Mouse (Mus musculus) liver, embryonic 13.5 days (tissue): ENCODE measurements around the gene Ms4a10. TPM values are rescaled to one million over a fixed set of nuclear protein-coding genes. Genes with fewer than 3 reads are reported as not detected.

Experiments used
- ATAC-seq: fragments of 200-750 bp; cut with Nextera tagmentation; 2 replicates; pipeline ENCODE4 v1.8.0; 2017; ENCODE audit warnings: low read depth, mild to moderate bottlenecking, moderate number of reproducible peaks, moderate library complexity
- DNase-seq: peaks from one replicate; pipeline ENCODE4 v3.0.0; 2022
- H3K27ac ChIP-seq: fragments of 300-500 bp; sonication (generic); 2 replicates; pipeline ENCODE4 v1.5.1; 2015; ENCODE audit warnings: moderate library complexity, mild to moderate bottlenecking, inconsistent platforms
- H3K27me3 ChIP-seq: fragments of 300-500 bp; sonication (generic); 2 replicates; pipeline ENCODE4 v1.6.1; 2015; ENCODE audit warnings: mild to moderate bottlenecking, inconsistent platforms
- H3K36me3 ChIP-seq: fragments of 300-500 bp; sonication (generic); 2 replicates; pipeline ENCODE4 v1.6.1; 2015; ENCODE audit warnings: mild to moderate bottlenecking, inconsistent platforms
- H3K4me1 ChIP-seq: fragments of 300-500 bp; sonication (generic); replicated peaks from 2 replicates; pipeline ENCODE4 v1.6.1; 2015; ENCODE audit warnings: inconsistent platforms
- H3K4me2 ChIP-seq: fragments of 300-500 bp; sonication (generic); 2 replicates; pipeline ENCODE4 v1.6.1; 2015; ENCODE audit warnings: inconsistent platforms, mild to moderate bottlenecking, moderate library complexity
- H3K4me3 ChIP-seq: fragments of 300-500 bp; sonication (generic); replicated peaks from 2 replicates; pipeline ENCODE4 v1.5.1; 2015; ENCODE audit warnings: mild to moderate bottlenecking, inconsistent platforms
- H3K9ac ChIP-seq: fragments of 300-500 bp; sonication (generic); 2 replicates; pipeline ENCODE4 v1.6.1; 2015; ENCODE audit warnings: mild to moderate bottlenecking, inconsistent platforms
- H3K9me3 ChIP-seq: fragments of 300-500 bp; sonication (generic); replicated peaks from 2 replicates; pipeline ENCODE4 v1.6.1; 2016; ENCODE audit warnings: inconsistent platforms
- WGBS: fragments of 180-500 bp; shearing (Covaris S2); methylation state at CpG from one replicate; pipeline ENCODE4 v1.1.7; 2015; ENCODE audit not compliant: insufficient replicate concordance; 5-methylcytosine and 5-hydroxymethylcytosine counted together
- polyA plus RNA-seq: library from polyadenylated mRNA; unstranded; fragments of >200 nt; fragmentation: Nextera tagmentation; extraction: Ambion mirVana; gene quantifications from 2 replicates; pipeline ENCODE4 v1.2.1, GENCODE M21; 2015

Ms4a10 gene
- polyA plus RNA-seq, 1 experiment from 2014 or later: not detected

DNA sequence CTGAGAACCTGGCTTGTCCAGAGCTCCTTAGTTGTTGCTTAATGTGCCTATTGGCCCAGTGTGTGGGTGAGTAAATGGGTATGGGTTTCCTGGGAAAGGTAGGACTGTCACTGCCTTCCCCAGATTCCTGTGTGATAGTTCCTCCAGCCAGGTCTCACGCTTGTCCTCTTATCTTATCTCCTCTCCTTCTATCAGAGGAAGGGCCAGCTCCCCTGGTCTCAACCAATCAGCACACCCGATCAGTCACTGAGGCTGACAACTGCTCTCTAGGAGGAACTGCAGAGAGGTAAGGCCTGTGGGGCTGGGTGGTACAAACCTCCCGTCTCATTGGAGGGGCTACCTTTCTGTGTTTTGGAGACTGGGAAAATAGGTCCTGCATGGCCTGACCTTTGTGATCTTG, 35.7 kb downstream of the Ms4a10 start:
- H3K4me2 ChIP-seq: no peak overlapping the region
- H3K9me3 ChIP-seq: no peaks in the 10 kb centered on the region
- H3K9ac ChIP-seq: no peak overlapping the region
- no peak overlapping the region for H3K4me3 ChIP-seq
- peaks cover 22% of the 10 kb centered on the region for H3K36me3 ChIP-seq
- H3K27me3 ChIP-seq: no peaks in the 10 kb centered on the region
- ATAC-seq (no peak), DNase-seq (no peak)
- H3K27ac ChIP-seq: no peak overlapping the region
- 11% methylated on average over 3 of the region's 3 CpGs for WGBS
- peaks cover 39% of the 10 kb centered on the region for H3K4me1 ChIP-seq

DNA sequence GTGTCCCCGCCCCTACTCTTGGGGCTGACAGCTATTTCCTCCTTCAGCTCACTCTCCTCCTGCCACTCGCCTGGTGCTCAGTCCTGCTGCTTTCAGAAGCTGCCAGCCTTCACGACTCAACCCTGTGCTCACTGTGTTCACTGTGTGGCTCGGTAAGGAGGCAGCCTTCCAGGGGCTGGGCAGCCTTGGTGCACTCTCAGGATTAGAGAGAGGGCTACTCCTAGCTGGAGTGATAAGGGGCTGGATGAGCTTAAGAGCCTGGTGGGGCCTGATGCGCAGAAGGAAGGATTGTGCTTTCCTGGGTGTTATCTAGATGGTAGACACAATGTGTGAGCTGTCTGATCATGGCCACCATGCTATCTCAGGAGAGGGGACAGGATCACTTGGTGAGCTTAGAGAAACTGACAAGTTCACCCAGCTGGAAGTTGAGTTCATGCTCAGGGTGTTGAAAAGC, 37.3 kb downstream of the Ms4a10 start, which contains the start of gene Ptgdr2:
TSS of gene Ptgdr2 (plus strand) at position 51 of the 454 bp plus-strand sequence.
- peaks cover 6% of the 10 kb centered on the region for H3K36me3 ChIP-seq
- H3K4me3 ChIP-seq: no peak within 1 kb of the TSS
- H3K27me3 ChIP-seq: no peaks in the 10 kb centered on the region
- ATAC-seq: peak; percentile 87
- H3K9ac ChIP-seq: peak within 1 kb of the TSS; percentile 34; the same call in 1 of the 2 replicates
- DNase-seq: peak; percentile 45
- H3K9me3 ChIP-seq: no peaks in the 10 kb centered on the region
- H3K4me2 ChIP-seq: peak within 1 kb of the TSS; percentile 34
- 8% methylated on average over 5 of the region's 5 CpGs for WGBS
- H3K4me1 ChIP-seq: peaks cover 39% of the 10 kb centered on the region
- H3K27ac ChIP-seq: peak within 1 kb of the TSS; percentile 17; the same call in 1 of the 2 replicates

GRCm38 (mm10) chr19:10936077-10936476, 38.4 kb downstream of the Ms4a10 start:
- Histone ChIP-seq H3K27me3 (no peaks in the 10 kb centered on the region), H3K4me3 (no peak overlapping the region), H3K27ac (no peak overlapping the region), H3K36me3 (no peaks in the 10 kb centered on the region), H3K4me1 (peaks cover 38% of the 10 kb centered on the region), H3K9ac (no peak overlapping the region), H3K4me2 (no peak overlapping the region), H3K9me3 (no peaks in the 10 kb centered on the region)
- ATAC-seq: no peak
- 78% methylated on average over 5 of the region's 5 CpGs for WGBS
- no peak for DNase-seq

- Histone ChIP-seq H3K27ac (no peak overlapping the region), H3K9ac (no peak overlapping the region), H3K4me3 (no peak overlapping the region), H3K4me2 (no peak overlapping the region), H3K36me3 (no peaks in the 10 kb centered on the region), H3K27me3 (no peaks in the 10 kb centered on the region), H3K4me1 (peaks cover 27% of the 10 kb centered on the region), H3K9me3 (no peaks in the 10 kb centered on the region)
- DNase-seq: no peak
- ATAC-seq: no peak
- WGBS: 44% methylated on average over 5 of the region's 5 CpGs
Measured at GRCm38 (mm10) chr19:10935029-10935428, 39.4 kb downstream of the Ms4a10 start.

- Histone ChIP-seq H3K27me3 (no peaks in the 10 kb centered on the region), H3K27ac (no peak overlapping the region), H3K4me1 (no peaks in the 10 kb centered on the region), H3K36me3 (no peaks in the 10 kb centered on the region), H3K4me3 (no peak overlapping the region), H3K9ac (no peak overlapping the region), H3K4me2 (no peak overlapping the region), H3K9me3 (no peaks in the 10 kb centered on the region)
- no peak for DNase-seq
- no peak for ATAC-seq
- WGBS: 44% methylated on average over 2 of the region's 2 CpGs
Measured at GRCm38 (mm10) chr19:10930641-10931040, 43.8 kb downstream of the Ms4a10 start.

DNA sequence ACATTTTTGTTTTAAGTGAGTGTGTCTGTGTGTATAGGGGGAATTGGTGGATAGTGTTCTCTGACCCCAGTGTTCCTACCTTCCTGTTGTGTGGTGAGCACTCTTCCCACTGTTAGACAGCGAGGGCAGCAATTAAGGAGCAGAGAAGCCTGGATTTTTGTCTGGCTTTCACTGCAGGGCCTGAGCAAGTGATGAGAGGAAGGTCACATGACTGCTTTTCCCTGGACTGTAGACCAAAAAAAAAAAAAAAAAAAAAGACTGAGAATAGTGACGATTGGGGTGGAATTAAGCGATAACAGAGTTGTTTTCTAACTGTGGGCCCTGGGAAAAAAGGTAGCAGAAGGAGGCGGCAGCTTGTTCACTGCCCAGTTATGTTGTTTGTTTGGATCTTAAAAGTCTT, 47.8 kb downstream of the Ms4a10 start:
- Histone ChIP-seq H3K27me3 (no peaks in the 10 kb centered on the region), H3K9me3 (no peaks in the 10 kb centered on the region), H3K9ac (no peak overlapping the region), H3K27ac (no peak overlapping the region), H3K4me3 (no peak overlapping the region), H3K4me2 (no peak overlapping the region), H3K36me3 (no peaks in the 10 kb centered on the region), H3K4me1 (no peaks in the 10 kb centered on the region)
- no peak for DNase-seq
- WGBS: 55% methylated on average over 4 of the region's 4 CpGs
- no peak for ATAC-seq

DNA sequence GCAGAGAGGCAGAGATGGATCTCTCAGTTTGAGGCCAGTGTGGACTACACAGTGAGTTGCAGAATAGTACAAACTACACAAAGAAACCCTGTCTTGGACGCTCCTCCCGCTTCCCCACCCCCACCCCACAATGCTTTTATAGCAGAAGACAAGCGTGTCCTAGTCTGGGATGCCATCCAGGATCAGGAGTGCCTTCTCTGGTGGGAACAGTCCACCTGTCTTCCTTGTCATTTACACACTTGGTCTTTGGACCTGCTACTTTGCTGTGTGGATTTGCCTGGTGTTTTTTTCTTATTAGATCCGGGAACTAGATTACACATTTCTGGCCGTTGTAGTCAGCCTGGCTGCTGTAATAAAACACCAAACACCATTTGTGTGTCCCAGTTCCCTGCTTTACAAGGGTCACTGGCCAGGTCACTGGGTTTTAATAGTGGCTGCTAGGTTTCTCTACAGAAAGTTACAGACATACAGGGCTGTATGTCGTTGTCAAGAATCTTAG, 48.3 kb downstream of the Ms4a10 start:
- ATAC-seq: no peak
- no peak overlapping the region for H3K4me3 ChIP-seq
- H3K9me3 ChIP-seq: no peaks in the 10 kb centered on the region
- WGBS: 60% methylated on average over 6 of the region's 6 CpGs
- DNase-seq: no peak
- H3K27ac ChIP-seq: no peak overlapping the region
- no peaks in the 10 kb centered on the region for H3K27me3 ChIP-seq
- no peak overlapping the region for H3K9ac ChIP-seq
- H3K4me2 ChIP-seq: no peak overlapping the region
- no peaks in the 10 kb centered on the region for H3K4me1 ChIP-seq
- no peaks in the 10 kb centered on the region for H3K36me3 ChIP-seq

GRCm38 (mm10) chr19:10924220-10924619, 50.2 kb downstream of the Ms4a10 start:
- H3K36me3 ChIP-seq: no peaks in the 10 kb centered on the region
- no peak overlapping the region for H3K4me3 ChIP-seq
- H3K27me3 ChIP-seq: no peaks in the 10 kb centered on the region
- H3K9ac ChIP-seq: no peak overlapping the region
- H3K27ac ChIP-seq: no peak overlapping the region
- DNase-seq: no peak
- 46% methylated on average over 4 of the region's 4 CpGs for WGBS
- no peaks in the 10 kb centered on the region for H3K9me3 ChIP-seq
- H3K4me2 ChIP-seq: no peak overlapping the region
- no peak for ATAC-seq
- no peaks in the 10 kb centered on the region for H3K4me1 ChIP-seq

DNA sequence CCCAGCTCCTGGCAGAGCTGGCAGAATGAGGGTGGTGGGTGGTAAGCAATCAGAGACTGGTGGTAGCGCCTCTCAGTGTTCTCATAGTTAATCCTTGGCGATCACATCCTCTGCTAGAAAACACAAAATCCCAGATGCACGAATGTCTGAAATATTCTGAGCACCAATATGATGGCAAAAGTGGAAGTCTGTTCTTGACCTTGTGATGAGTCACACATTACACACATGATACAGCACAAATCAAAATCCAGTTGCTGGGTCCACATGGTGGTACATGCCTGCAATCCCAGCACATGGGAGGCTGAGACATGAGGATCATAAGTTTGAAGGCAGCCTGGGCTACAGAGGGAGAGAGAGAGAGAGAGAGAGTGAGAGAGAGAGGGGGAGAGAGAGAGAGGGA, 53.4 kb downstream of the Ms4a10 start:
- DNase-seq (no peak), ATAC-seq (no peak)
- H3K4me3 ChIP-seq: no peak overlapping the region
- H3K9ac ChIP-seq: no peak overlapping the region
- H3K9me3 ChIP-seq: no peaks in the 10 kb centered on the region
- no peak overlapping the region for H3K4me2 ChIP-seq
- no peaks in the 10 kb centered on the region for H3K36me3 ChIP-seq
- no peaks in the 10 kb centered on the region for H3K27me3 ChIP-seq
- H3K27ac ChIP-seq: no peak overlapping the region
- H3K4me1 ChIP-seq: peaks cover 5% of the 10 kb centered on the region
- WGBS: 54% methylated on average over 3 of the region's 3 CpGs

DNA sequence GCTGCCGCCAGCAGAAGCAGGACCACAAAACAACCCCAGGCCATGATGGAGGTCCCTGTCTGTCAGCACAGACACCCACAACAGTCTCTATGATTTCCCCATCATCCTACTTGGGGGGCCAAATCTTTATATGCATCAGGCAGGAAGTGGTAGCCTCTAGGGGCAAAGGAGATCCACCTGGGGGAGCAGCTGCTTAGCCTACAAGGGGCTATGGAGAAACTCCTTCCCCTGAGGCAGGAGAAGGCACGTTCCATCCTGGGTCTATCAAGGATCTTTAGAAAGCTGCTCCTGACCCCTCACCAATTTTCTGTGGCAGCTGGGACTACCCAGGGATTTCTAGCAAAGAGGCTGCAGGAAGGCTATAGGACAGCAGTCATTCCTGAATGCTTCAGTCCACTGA, 53.9 kb downstream of the Ms4a10 start, which contains the start of gene Zp1:
TSS of gene Zp1 (minus strand) at position 101 of the 400 bp plus-strand sequence.
- DNase-seq (no peak), ATAC-seq (no peak)
- Histone ChIP-seq H3K9ac (no peak within 1 kb of the TSS), H3K4me2 (no peak within 1 kb of the TSS), H3K27ac (no peak within 1 kb of the TSS), H3K27me3 (no peaks in the 10 kb centered on the region), H3K36me3 (no peaks in the 10 kb centered on the region), H3K4me3 (no peak within 1 kb of the TSS), H3K4me1 (peaks cover 6% of the 10 kb centered on the region), H3K9me3 (no peaks in the 10 kb centered on the region)
- WGBS: 58% methylated on average over 2 of the region's 2 CpGs

GRCm38 (mm10) chr19:10918321-10918991, 56.0 kb downstream of the Ms4a10 start:
- Histone ChIP-seq H3K27ac (no peak overlapping the region), H3K4me1 (peaks cover 6% of the 10 kb centered on the region), H3K4me3 (no peak overlapping the region), H3K27me3 (peaks cover 9% of the 10 kb centered on the region; the same call in 1 of the 2 replicates), H3K4me2 (no peak overlapping the region), H3K9ac (no peak overlapping the region), H3K9me3 (no peaks in the 10 kb centered on the region), H3K36me3 (no peaks in the 10 kb centered on the region)
- no peak for DNase-seq
- no peak for ATAC-seq
- 78% methylated on average over 10 of the region's 10 CpGs for WGBS

DNA sequence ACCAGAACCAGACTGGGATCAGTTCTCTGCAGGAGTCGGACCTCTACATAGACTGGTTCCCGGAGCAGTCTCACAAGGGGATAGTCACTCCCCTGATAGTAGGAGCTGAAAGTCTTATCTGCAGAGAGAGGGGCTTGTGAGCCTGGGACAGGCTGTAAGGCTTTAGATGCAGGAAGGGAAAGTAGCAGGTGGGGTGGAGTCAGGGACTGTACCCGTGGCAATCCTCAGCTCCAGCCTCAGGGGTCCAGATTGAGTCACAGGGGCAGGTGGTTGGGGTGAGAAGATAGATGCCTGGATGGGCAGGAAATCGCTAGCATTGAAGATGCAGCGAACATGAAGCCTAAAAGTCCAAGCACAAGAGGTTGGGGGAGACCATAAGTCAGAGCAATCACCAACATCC, 58.0 kb downstream of the Ms4a10 start:
- Histone ChIP-seq H3K27me3 (peaks cover 9% of the 10 kb centered on the region; the same call in 1 of the 2 replicates), H3K4me3 (no peak overlapping the region), H3K36me3 (no peaks in the 10 kb centered on the region), H3K4me2 (no peak overlapping the region), H3K9me3 (no peaks in the 10 kb centered on the region), H3K27ac (no peak overlapping the region), H3K4me1 (peaks cover 6% of the 10 kb centered on the region), H3K9ac (no peak overlapping the region)
- 34% methylated on average over 5 of the region's 5 CpGs for WGBS
- DNase-seq (no peak), ATAC-seq (no peak)
